Mouse (Mus musculus) forebrain, embryonic 15.5 days (tissue): ENCODE data around the gene Myo15b. TPM values are rescaled to one million over a fixed set of nuclear protein-coding genes. Genes with fewer than 3 reads are reported as not detected.

Experiments used
- ATAC-seq: fragments of 200-750 bp; cut with Nextera tagmentation; replicated peaks from 2 replicates; pipeline ENCODE4 v1.8.0; 2017; ENCODE audit warnings: mild to moderate bottlenecking, moderate TSS enrichment, moderate library complexity
- H3K27ac ChIP-seq: fragments of 300-500 bp; sonication (generic); replicated peaks from 2 replicates; pipeline ENCODE4 v1.5.1; 2015; ENCODE audit warnings: mild to moderate bottlenecking, inconsistent platforms
- H3K27me3 ChIP-seq: fragments of 300-500 bp; sonication (generic); 2 replicates; pipeline ENCODE4 v1.6.1; 2015; ENCODE audit warnings: inconsistent platforms
- H3K36me3 ChIP-seq: fragments of 300-500 bp; sonication (generic); 2 replicates; pipeline ENCODE4 v1.6.1; 2015; ENCODE audit warnings: mild to moderate bottlenecking, inconsistent platforms
- H3K4me1 ChIP-seq: fragments of 300-500 bp; sonication (generic); 2 replicates; pipeline ENCODE4 v1.6.1; 2015; ENCODE audit warnings: inconsistent platforms
- H3K4me2 ChIP-seq: fragments of 300-500 bp; sonication (generic); replicated peaks from 2 replicates; pipeline ENCODE4 v1.6.1; 2015; ENCODE audit warnings: mild to moderate bottlenecking, inconsistent platforms
- H3K4me3 ChIP-seq: fragments of 300-500 bp; sonication (generic); 2 replicates; pipeline ENCODE4 v1.5.1; 2015; ENCODE audit warnings: mild to moderate bottlenecking, inconsistent platforms
- H3K9ac ChIP-seq: fragments of 300-500 bp; sonication (generic); replicated peaks from 2 replicates; pipeline ENCODE4 v1.6.1; 2015; ENCODE audit warnings: mild to moderate bottlenecking, inconsistent platforms
- H3K9me3 ChIP-seq: fragments of 300-500 bp; sonication (generic); 2 replicates; pipeline ENCODE4 v1.6.1; 2016; ENCODE audit warnings: inconsistent platforms
- WGBS: fragments of 180-500 bp; shearing (Covaris S2); methylation state at CpG from one replicate; pipeline ENCODE4 v1.1.7; 2015; ENCODE audit warnings: mixed read lengths; 5-methylcytosine and 5-hydroxymethylcytosine counted together
- polyA plus RNA-seq: library from polyadenylated mRNA; unstranded; fragments of >200 nt; fragmentation: Nextera tagmentation; extraction: Ambion mirVana; gene quantifications from 2 replicates; pipeline ENCODE4 v1.2.1, GENCODE M21; 2015

Myo15b gene
- 0.17 TPM in 1 of 2 replicates, not detected in the other for polyA plus RNA-seq

- 10% methylated on average over 27 of the region's 27 CpGs for WGBS
- H3K4me3 ChIP-seq, result peak within 1 kb of the TSS; percentile 36
- H3K4me2 ChIP-seq, result peak within 1 kb of the TSS; percentile 44
- H3K4me1 ChIP-seq, result peaks cover 14% of the 10 kb centered on the region
- H3K27me3 ChIP-seq, result peaks cover 43% of the 10 kb centered on the region
- no peak for ATAC-seq
- no peak within 1 kb of the TSS for H3K27ac ChIP-seq
- no peaks in the 10 kb centered on the region for H3K36me3 ChIP-seq
- H3K9ac ChIP-seq, result peak within 1 kb of the TSS; percentile 27; the same call in 1 of the 2 replicates
- no peaks in the 10 kb centered on the region for H3K9me3 ChIP-seq
Measured at GRCm38 (mm10) chr11:115858354-115858753, at the start of gene Myo15b. Gene Myo15b, plus strand, starts transcription at chr11:115858406.

GRCm38 (mm10) chr11:115808696-115809310 lies 49.4 kb upstream of the Myo15b start:
- Histone ChIP-seq H3K27me3 (no peaks in the 10 kb centered on the region), H3K9ac (peak overlapping the region; percentile 18), H3K4me2 (peak overlapping the region; percentile 16), H3K36me3 (peaks cover 8% of the 10 kb centered on the region), H3K4me3 (no peak overlapping the region), H3K4me1 (peaks cover 67% of the 10 kb centered on the region), H3K27ac (peak overlapping the region; percentile 68), H3K9me3 (no peaks in the 10 kb centered on the region)
- WGBS, result 26% methylated on average over 10 of the region's 10 CpGs
- ATAC-seq, result 0 out of 2 replicates have a peak, but pooled peaks have one; percentile 3

- H3K27me3 ChIP-seq, result no peaks in the 10 kb centered on the region
- no peaks in the 10 kb centered on the region for H3K9me3 ChIP-seq
- H3K4me3 ChIP-seq, result no peak overlapping the region
- H3K4me1 ChIP-seq, result peaks cover 73% of the 10 kb centered on the region
- peak overlapping the region; percentile 68 for H3K27ac ChIP-seq
- H3K4me2 ChIP-seq, result peak overlapping the region; percentile 16
- H3K36me3 ChIP-seq, result peaks cover 6% of the 10 kb centered on the region
- 0 out of 2 replicates have a peak overlapping the region, but pooled peaks have one; percentile 18 for H3K9ac ChIP-seq
- no peak for ATAC-seq
- WGBS, result 58% methylated on average over 8 of the region's 8 CpGs
Measured at GRCm38 (mm10) chr11:115809311-115809781, 48.9 kb upstream of the Myo15b start.

- no peaks in the 10 kb centered on the region for H3K9me3 ChIP-seq
- H3K4me3 ChIP-seq, result no peak overlapping the region
- H3K4me2 ChIP-seq, result peak overlapping the region; percentile 19
- H3K36me3 ChIP-seq, result no peaks in the 10 kb centered on the region; the same call in 1 of the 2 replicates
- peaks cover 79% of the 10 kb centered on the region for H3K4me1 ChIP-seq
- ATAC-seq, result no peak
- peak overlapping the region; percentile 68; the same call in 1 of the 2 replicates for H3K27ac ChIP-seq
- no peaks in the 10 kb centered on the region for H3K27me3 ChIP-seq
- no peak overlapping the region for H3K9ac ChIP-seq
- WGBS, result 60% methylated on average over 14 of the region's 14 CpGs
Measured at GRCm38 (mm10) chr11:115810377-115810776, 47.8 kb upstream of the Myo15b start.

- peak overlapping the region; percentile 90 for H3K4me2 ChIP-seq
- H3K9me3 ChIP-seq, result no peaks in the 10 kb centered on the region
- no peaks in the 10 kb centered on the region; the same call in 1 of the 2 replicates for H3K36me3 ChIP-seq
- no peak for ATAC-seq
- peak overlapping the region; percentile 94 for H3K9ac ChIP-seq
- H3K27ac ChIP-seq, result 0 out of 2 replicates have a peak overlapping the region, but pooled peaks have one; percentile 9
- 77% methylated on average over 20 of the region's 20 CpGs for WGBS
- H3K4me1 ChIP-seq, result peaks cover 87% of the 10 kb centered on the region
- H3K27me3 ChIP-seq, result no peaks in the 10 kb centered on the region
- peak overlapping the region; percentile 96 for H3K4me3 ChIP-seq
Measured at GRCm38 (mm10) chr11:115811381-115812093, 46.7 kb upstream of the Myo15b start.

GRCm38 (mm10) chr11:115812095-115812494 lies 46.1 kb upstream of the Myo15b start:
- no peak for ATAC-seq
- WGBS, result 31% methylated on average over 7 of the region's 7 CpGs
- 0 out of 2 replicates have a peak overlapping the region, but pooled peaks have one; percentile 9 for H3K27ac ChIP-seq
- H3K4me1 ChIP-seq, result peaks cover 81% of the 10 kb centered on the region
- peak overlapping the region; percentile 90 for H3K4me2 ChIP-seq
- peak overlapping the region; percentile 96 for H3K4me3 ChIP-seq
- H3K9me3 ChIP-seq, result no peaks in the 10 kb centered on the region
- H3K9ac ChIP-seq, result peak overlapping the region; percentile 94
- no peaks in the 10 kb centered on the region for H3K27me3 ChIP-seq
- H3K36me3 ChIP-seq, result no peaks in the 10 kb centered on the region; the same call in 1 of the 2 replicates

GRCm38 (mm10) chr11:115812533-115813420 lies 45.4 kb upstream of the Myo15b start:
- H3K4me1 ChIP-seq, result peaks cover 74% of the 10 kb centered on the region
- 2% methylated on average over 28 of the region's 28 CpGs for whole genome bisulfite sequencing
- peak; percentile 9; the same call in 1 of the 2 replicates for ATAC-seq

GRCm38 (mm10) chr11:115813507-115814296 lies 44.5 kb upstream of the Myo15b start, which contains the start of gene Caskin2:
Gene Caskin2, minus strand, starts transcription at chr11:115813639.
- H3K27me3 ChIP-seq, result no peaks in the 10 kb centered on the region
- peaks cover 3% of the 10 kb centered on the region; the same call in 1 of the 2 replicates for H3K36me3 ChIP-seq
- H3K9ac ChIP-seq, result peak within 1 kb of the TSS; percentile 94
- H3K4me2 ChIP-seq, result peak within 1 kb of the TSS; percentile 90
- H3K27ac ChIP-seq, result peak within 1 kb of the TSS; percentile 74
- WGBS, result under 1% methylated on average over 42 of the region's 44 CpGs
- ATAC-seq, result peak; percentile 86
- H3K9me3 ChIP-seq, result no peaks in the 10 kb centered on the region
- H3K4me3 ChIP-seq, result peak within 1 kb of the TSS; percentile 96
- H3K4me1 ChIP-seq, result peaks cover 65% of the 10 kb centered on the region

More at GRCm38 (mm10) chr11:115812533-115813420, 45.4 kb upstream of the Myo15b start:
- Histone ChIP-seq H3K9ac (peak overlapping the region; percentile 94), H3K4me2 (peak overlapping the region; percentile 90), H3K27me3 (no peaks in the 10 kb centered on the region), H3K9me3 (no peaks in the 10 kb centered on the region), H3K27ac (peak overlapping the region; percentile 74), H3K36me3 (no peaks in the 10 kb centered on the region; the same call in 1 of the 2 replicates), H3K4me3 (peak overlapping the region; percentile 96)

GRCm38 (mm10) chr11:115814605-115815450 lies 43.4 kb upstream of the Myo15b start, which contains the start of gene Tsen54:
Gene Tsen54, plus strand, starts transcription at chr11:115814724.
- Histone ChIP-seq H3K4me3 (peak within 1 kb of the TSS; percentile 96), H3K27me3 (no peaks in the 10 kb centered on the region), H3K27ac (peak within 1 kb of the TSS; percentile 74), H3K36me3 (peaks cover 8% of the 10 kb centered on the region; the same call in 1 of the 2 replicates), H3K4me1 (peaks cover 54% of the 10 kb centered on the region), H3K9me3 (no peaks in the 10 kb centered on the region), H3K9ac (peak within 1 kb of the TSS; percentile 94), H3K4me2 (peak within 1 kb of the TSS; percentile 90)
- WGBS, result under 1% methylated on average over 82 of the region's 84 CpGs
- peak; percentile 68 for ATAC-seq

GRCm38 (mm10) chr11:115817331-115817730 lies 40.9 kb upstream of the Myo15b start:
- Histone ChIP-seq H3K4me3 (no peak overlapping the region), H3K27ac (no peak overlapping the region), H3K9ac (no peak overlapping the region), H3K9me3 (no peaks in the 10 kb centered on the region), H3K27me3 (no peaks in the 10 kb centered on the region), H3K36me3 (peaks cover 31% of the 10 kb centered on the region), H3K4me2 (no peak overlapping the region), H3K4me1 (peaks cover 29% of the 10 kb centered on the region)
- WGBS, result 90% methylated on average over 5 of the region's 5 CpGs
- ATAC-seq, result no peak
